Mouse (Mus musculus) T-helper 17 cell (primary cell): ENCODE results near the gene Rassf8.

Experiments used
- in situ Hi-C, 2 experiments: fragments of 300-600 bp; cut with MboI, MseI; formaldehyde crosslinking; loops; 1 replicate in 1 of 2; 2 replicates in 1 of 2; pipeline ENCODE4 v1.15.1; 2025; ENCODE audit warnings: high pct_unique_total_duplicates in 2 of 2

Rassf8 gene

GRCm38 (mm10) chr6:145769855-145770254 is 23.3 kb downstream of the Rassf8 start:
- in situ Hi-C loops: loop anchor here in 1 of 2 experiments (25.0 kb wide), 1 partner anchor 1292 kb away; no protein-coding TSS in a partner anchor

GRCm38 (mm10) chr6:145770272-145771000 is 23.9 kb downstream of the Rassf8 start:
- in situ Hi-C loops: loop anchor here in 1 of 2 experiments (25.0 kb wide), 1 partner anchor 1292 kb away; no protein-coding TSS in a partner anchor

DNA sequence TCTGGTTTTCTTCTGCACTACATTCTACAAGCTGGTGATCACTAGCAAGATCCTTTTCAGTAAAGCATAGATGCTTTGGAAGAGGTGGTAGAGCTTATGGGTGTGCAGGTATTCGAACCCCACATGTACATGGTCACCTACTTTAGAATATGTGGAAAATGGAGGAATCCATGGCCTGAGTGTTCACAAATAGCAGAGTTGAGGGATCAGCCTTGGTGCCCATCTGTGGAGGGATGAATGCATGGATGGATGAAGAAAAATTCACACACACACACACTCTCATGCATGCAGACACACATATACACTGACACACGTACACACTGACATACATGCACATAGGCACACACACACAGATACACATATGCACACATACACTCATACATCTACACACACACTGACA is 27.9 kb downstream of the Rassf8 start:
- in situ Hi-C loops: loop anchor here in 1 of 2 experiments (25.0 kb wide), 1 partner anchor 1288 kb away; no protein-coding TSS in a partner anchor

- in situ Hi-C loops: no loop called here
Measured at GRCm38 (mm10) chr6:145776241-145776640, 29.7 kb downstream of the Rassf8 start.

DNA sequence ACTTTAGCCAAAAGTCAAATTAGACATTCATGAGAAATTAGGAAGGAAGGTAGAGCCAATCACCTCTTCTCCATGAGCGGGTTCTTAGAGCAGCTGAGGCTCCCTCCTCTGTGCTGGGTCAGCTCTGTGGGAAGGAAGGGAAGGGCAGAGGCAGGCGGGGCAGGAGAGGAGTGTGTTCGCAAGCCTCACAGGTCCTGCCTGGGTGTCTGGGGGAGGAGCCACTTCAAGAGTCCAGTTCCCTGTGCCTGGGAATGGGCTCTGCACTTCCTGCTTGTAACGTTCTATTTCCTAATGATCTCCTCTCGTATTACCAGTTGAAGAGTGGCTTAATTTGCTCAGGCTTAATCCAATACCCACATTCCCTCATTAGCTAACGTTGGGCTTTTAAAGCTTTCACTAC is 32.8 kb downstream of the Rassf8 start:
- in situ Hi-C loops: no loop called here

DNA sequence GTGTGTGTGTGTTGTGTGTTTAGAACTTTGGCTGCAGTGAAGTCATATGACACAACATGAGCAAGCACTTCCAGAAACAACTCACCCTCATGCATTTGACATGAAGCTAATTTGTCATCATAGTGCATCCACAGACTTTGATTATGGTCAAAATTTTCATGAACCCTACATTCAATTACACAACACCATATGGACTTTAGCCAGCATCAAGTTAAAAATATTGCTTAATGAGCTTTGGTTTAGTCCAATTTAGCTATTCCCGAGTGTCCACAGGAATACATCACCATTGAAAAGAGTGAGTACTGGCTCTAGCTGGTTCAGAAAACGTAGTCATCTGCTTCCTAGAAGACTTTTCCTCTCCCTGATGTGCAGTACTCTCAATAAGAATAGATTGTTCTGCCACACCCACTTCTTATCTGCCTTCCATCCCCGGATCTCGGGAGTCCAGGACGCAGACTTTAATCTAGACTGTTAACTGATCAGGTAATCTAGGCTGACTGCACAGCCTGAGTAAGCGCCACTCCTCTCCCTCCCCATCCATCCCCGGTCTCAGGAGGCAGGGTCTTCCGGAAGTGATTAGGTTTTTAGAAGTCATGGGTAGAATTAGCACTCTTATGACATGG is 33.7 kb downstream of the Rassf8 start:
- in situ Hi-C loops: no loop called here

- in situ Hi-C loops: no loop called here
Measured at GRCm38 (mm10) chr6:145781256-145781655, 34.7 kb downstream of the Rassf8 start.

DNA sequence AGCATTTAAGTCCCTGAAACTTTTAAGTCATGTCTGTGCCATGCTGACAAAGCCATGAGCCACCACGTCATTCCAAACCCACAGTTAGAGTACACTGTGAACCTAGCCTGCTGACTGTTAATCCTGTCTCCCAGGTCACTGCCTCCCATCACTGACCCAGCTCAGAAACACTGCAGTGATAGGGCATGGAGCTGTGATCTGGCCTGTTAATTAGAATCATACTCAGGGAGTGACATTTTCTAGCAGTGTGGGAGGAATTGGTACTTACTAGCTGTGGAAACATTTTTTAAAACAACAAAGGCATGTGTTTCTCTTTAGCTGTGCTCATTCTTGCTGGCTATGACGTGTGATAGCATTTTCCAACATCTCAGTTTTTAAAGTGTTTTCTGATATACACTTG is 35.4 kb downstream of the Rassf8 start:
- in situ Hi-C loops: no loop called here

DNA sequence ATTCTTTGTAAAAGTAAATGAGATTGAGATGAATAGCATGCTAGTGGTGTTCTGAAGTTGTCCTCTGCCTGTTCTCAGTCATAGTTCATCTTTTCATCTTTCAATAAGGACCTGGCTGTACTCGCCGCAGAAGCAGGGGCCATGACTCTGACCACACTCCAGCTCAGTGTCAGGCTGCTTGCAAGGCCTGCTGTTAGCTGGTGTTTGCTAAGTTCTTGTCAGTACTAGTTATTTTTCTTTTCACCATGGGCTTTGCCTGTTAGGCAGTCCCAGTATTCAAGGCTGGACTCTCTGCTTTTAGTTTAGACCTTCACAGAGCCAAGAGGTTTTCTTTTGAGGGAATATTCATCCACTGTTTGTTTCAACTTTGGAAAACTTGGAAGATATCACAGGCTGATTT is 40.8 kb downstream of the Rassf8 start:
- in situ Hi-C loops: no loop called here

- in situ Hi-C loops: loop anchor here in 1 of 2 experiments (10.0 kb wide), 1 partner anchor 325 kb away; no protein-coding TSS in a partner anchor
Measured at GRCm38 (mm10) chr6:145789738-145790137, 43.2 kb downstream of the Rassf8 start.

DNA sequence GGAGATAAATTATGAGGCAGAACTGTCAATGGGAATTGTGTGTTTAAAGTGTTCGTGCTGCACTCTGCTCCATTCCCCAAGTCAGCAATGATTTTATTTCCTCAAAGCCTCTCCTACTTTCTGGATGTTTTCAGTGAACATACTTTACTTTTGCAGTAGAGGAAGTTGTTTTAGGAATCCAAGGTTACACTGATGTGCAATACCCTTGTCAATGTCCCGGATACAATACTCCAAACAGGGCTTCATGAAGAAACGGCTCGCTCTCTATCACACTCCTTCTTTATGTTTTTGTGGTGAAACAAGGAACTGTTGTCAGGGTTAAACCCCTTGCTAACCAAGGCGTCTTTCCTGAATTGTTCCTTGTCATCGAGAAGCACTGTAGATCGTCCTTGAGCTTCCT is 45.8 kb downstream of the Rassf8 start:
- in situ Hi-C loops: loop anchor here in 1 of 2 experiments (10.0 kb wide), 1 partner anchor 328 kb away; no protein-coding TSS in a partner anchor

GRCm38 (mm10) chr6:145793109-145793593 is 46.6 kb downstream of the Rassf8 start:
- in situ Hi-C loops: loop anchor here in 1 of 2 experiments (10.0 kb wide), 1 partner anchor 328 kb away; no protein-coding TSS in a partner anchor

DNA sequence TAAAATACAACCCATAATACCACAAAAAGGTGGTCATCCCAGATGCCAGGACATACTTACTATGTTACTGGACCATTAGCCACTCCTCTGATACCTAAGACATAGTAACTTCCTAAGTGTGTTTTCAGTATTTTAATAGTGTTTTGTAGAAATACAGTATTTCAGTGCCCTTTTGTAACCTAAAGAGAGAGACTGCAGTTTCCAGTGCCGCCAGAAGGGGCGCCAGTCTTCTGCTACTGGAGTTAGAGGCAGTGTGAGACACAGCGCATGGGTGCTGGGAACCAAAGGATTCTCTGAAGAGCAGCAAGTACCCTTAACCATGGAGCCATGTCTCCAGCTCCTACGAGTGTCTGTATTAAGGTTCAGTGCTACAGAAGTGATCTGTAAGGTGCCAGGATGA is 48.1 kb downstream of the Rassf8 start:
- in situ Hi-C loops: loop anchor here in 1 of 2 experiments (10.0 kb wide), 1 partner anchor 330 kb away; no protein-coding TSS in a partner anchor

DNA sequence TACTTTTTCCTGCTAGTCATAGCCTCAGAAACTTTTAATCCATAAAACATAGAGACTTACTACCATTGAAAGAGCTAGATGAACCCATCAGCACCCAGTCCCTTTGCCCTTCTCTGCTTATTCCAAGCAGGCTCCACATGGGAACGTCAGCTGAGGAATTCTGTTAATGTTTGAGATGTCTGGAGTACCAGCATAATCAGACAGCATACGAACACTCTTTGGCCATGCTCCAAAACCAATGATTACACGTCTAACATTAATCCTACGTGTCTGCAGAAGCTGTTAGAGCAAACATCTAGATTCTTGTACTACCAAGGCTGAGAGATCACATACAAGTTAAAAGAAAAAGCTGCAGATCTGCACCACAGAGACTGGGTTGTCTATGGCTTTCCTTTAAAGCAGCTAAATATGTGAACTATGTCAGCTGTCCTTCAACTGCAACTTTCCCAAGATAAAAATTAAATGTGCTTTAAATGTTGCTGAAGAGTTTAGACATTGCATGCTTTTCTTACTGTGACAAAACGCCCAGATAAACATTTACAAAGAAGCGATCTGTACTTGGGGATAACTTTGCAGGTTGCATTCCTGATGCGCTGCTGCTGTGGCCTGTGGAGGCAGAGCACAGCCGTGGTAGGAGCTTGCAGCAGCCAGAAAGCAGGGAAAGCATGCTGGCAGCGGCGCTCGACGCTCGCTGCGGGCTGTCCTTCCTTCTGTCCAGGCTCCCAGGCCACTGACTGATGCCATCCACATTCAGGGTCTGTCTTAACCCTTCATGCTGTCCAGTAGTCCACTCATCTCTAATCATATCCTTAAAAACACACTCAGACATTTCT is 49.9 kb downstream of the Rassf8 start:
- in situ Hi-C loops: loop anchor here in 1 of 2 experiments (10.0 kb wide), 1 partner anchor 332 kb away; no protein-coding TSS in a partner anchor

- in situ Hi-C loops: loop anchor here in 1 of 2 experiments (10.0 kb wide), 1 partner anchor 333 kb away; no protein-coding TSS in a partner anchor
Measured at GRCm38 (mm10) chr6:145797692-145798091, 51.1 kb downstream of the Rassf8 start.

GRCm38 (mm10) chr6:145801796-145802488 is 55.4 kb downstream of the Rassf8 start:
- in situ Hi-C loops: no loop called here

DNA sequence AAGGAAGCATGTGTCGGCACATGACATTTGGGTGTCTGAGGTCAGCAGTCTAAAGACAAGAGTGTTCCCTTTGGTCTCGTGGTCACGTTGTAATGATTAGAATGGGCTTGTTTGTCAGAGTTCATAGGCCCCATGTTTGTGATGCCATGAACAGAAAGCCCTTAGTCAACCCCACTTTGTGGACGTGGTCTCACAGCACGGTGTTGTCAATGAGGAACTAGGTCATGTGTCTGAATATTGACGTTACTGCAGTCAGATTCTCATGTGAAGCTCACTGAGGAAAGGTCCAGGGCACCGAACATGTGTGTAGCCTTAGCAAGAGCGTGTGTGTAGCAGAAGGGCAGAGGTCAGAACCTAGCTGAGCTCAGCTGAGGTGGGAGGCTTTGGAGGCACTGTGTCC is 56.3 kb downstream of the Rassf8 start:
- in situ Hi-C loops: no loop called here

DNA sequence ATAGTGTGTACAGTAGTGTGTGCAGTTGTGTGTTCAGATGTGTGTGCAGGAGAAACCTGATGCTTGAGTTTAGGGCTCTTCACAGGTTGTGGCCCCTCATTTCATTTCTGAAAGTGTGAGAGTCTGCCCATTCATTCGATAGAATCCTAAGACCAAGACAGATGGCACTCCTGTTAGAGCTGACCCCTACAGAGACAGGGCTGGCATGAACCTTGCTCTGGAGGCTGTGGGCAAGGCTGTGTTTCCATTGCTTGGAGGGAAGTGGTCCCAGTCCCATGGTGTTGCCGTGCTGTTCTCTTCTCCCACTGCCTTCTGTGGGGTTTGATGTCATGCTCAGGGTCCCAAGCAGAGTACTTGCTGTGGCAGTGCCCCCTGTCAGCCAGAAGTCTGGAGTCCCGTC is 57.7 kb downstream of the Rassf8 start:
- in situ Hi-C loops: no loop called here

DNA sequence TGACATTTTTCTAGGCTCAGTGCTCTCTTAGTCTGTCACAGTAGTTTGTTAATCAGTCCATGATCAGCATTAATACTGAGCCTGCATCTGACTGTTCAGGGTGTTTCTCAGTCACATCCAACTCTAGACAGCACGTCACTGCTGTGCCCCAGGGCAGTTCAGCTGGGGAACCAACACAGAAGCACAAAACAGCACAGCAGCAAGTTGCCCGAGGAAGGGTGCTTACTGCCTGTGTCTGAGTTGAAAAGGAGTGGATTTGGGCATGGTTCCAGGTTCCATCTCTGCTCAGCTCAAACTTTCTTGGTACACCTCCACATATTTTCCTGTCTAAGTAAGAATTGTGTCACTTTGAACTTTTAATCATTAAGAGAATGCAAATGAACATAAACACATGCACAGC is 60.2 kb downstream of the Rassf8 start:
- in situ Hi-C loops: no loop called here

DNA sequence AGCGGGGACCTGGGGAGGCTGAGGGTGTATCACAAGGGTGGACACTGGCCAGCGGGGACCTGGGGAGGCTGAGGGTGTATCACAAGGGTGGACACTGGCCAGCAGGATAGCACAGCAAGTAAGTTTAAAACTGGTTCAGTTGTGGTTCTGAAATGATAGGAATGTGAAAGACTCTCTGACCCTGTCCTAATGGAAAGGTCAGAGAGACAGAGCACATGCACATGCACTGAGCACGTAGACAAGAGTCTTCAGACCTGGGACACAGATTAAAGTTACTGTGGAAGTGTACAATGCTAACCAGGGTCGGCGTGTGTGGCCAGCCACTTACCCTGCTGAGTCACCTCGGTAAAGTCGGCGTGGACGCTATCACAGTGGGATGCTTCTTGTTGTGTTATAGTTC is 61.4 kb downstream of the Rassf8 start:
- in situ Hi-C loops: no loop called here

DNA sequence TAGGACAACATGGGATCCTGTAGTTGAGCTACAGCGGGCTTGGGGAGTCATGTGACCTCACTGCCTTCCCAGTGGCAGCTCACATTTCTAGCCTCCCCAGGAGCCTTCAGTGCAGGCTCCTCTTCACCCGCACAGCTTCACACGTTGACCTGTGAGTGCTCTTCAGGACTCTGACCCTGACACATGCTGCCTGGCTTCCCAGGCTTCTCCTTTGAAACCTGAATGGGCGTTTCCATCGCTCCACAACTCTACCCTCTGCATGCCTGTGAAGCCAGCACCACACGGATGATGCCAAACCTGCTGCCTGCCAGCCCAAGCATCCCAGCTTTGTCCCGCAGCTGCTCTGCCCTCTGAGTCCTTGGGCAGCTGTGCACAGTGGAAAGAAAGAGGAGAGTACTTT is 63.0 kb downstream of the Rassf8 start:
- in situ Hi-C loops: no loop called here
